ENCODE assay signal across 9 mouse cellular contexts in genomic region chr1:44745711-44746110, GRCm38 (mm10).
A peak's percentile ranks its signal among the peaks of the same experiment; 100 is the strongest.
DNase-seq lines count a peak whose midpoint lies in the region; ATAC-seq lines count a peak whose summit lies in the region.
"Had no signal": no experiment of that assay in that cellular context is flagged by ENCODE, and none has a peak within 500 bp of the region (broad histone marks: within the 10 kb centered on the region; RNA-seq: fewer than 3 reads in every experiment).

No protein-coding gene starts in this region.

- ATAC-seq in embryonic facial prominence, embryonic 11.5 days (replicated peaks; ENCODE audit: insufficient number of reproducible peaks, low FRiP score, low TSS enrichment, low read depth), result no peak

- no peak overlapping the region for H3K4me3 ChIP-seq in embryonic facial prominence, embryonic 11.5 days (ENCODE audit: low read depth, low read length)
- H3K4me3 ChIP-seq: neural tube, embryonic 13.5 days had no signal

- H3K27ac ChIP-seq in embryonic facial prominence, embryonic 11.5 days (replicated peaks; ENCODE audit: low read depth, low read length), result no peak overlapping the region
- H3K27ac ChIP-seq: neural tube, embryonic 13.5 days had no signal

- 7% methylated on average over 2 of the region's 2 CpGs for WGBS in embryonic facial prominence, embryonic 11.5 days

- no peak overlapping the region for H3K9ac ChIP-seq in embryonic facial prominence, embryonic 11.5 days (replicated peaks; ENCODE audit: low read length)
- H3K9ac ChIP-seq: neural tube, embryonic 13.5 days had no signal

- no peaks in the 10 kb centered on the region for H3K9me3 ChIP-seq in embryonic facial prominence, embryonic 11.5 days (replicated peaks; ENCODE audit: control insufficient read depth, low read length)
- H3K9me3 ChIP-seq: neural tube, embryonic 13.5 days had no signal

- DNase-seq in heart, adult 18-20 months, result peak; percentile 12 to 79
- DNase-seq in heart, adult 11 months, result no peak
- DNase-seq in urinary bladder, postnatal 25 days (ENCODE audit: low spot score), result peak; percentile 41
- DNase-seq in urinary bladder, postnatal 10 days (ENCODE audit: low spot score), result no peak
- peak; percentile 79 for DNase-seq in embryonic facial prominence, embryonic 11.5 days (ENCODE audit: low spot score)
- peak; percentile 6 to 49 for DNase-seq in layer of hippocampus, adult 8-10 months (ENCODE audit: low spot score in 2 of 2)
- DNase-seq in mesoderm, embryonic 11.5 days (ENCODE audit: low read depth, low spot score), result peak; percentile 54
- no peak for DNase-seq in spleen, postnatal 4 days (ENCODE audit: low spot score in 2 of 2)

- H3K27me3 ChIP-seq in embryonic facial prominence, embryonic 11.5 days (ENCODE audit: control insufficient read depth, insufficient read depth, low read length), result no peaks in the 10 kb centered on the region
- H3K27me3 ChIP-seq: neural tube, embryonic 13.5 days had no signal

- H3K4me2 ChIP-seq in embryonic facial prominence, embryonic 11.5 days (ENCODE audit: low read depth, low read length), result no peak overlapping the region
- H3K4me2 ChIP-seq: neural tube, embryonic 13.5 days had no signal

- no peaks in the 10 kb centered on the region for H3K36me3 ChIP-seq in embryonic facial prominence, embryonic 11.5 days (replicated peaks; ENCODE audit: control insufficient read depth, insufficient read depth, low read depth, low read length)
- H3K36me3 ChIP-seq: neural tube, embryonic 13.5 days had no signal

- no peaks in the 10 kb centered on the region for H3K4me1 ChIP-seq in embryonic facial prominence, embryonic 11.5 days (ENCODE audit: control insufficient read depth, insufficient read depth, low read length)
- H3K4me1 ChIP-seq: neural tube, embryonic 13.5 days had no signal

Comparison
In these comparisons a context has a peak if more than half of its experiments do, and no peak if none do; other contexts are left out.
1. DNase-seq: peak in heart, adult 18-20 months (2 of 2), urinary bladder, postnatal 25 days (single experiment), embryonic facial prominence, embryonic 11.5 days (single experiment), layer of hippocampus, adult 8-10 months (2 of 2) and mesoderm, embryonic 11.5 days (single experiment); none in heart, adult 11 months (single experiment), urinary bladder, postnatal 10 days (single experiment) and spleen, postnatal 4 days (0 of 2).